ENCODE assay signal across 8 mouse cellular contexts in genomic region chr1:149960734-149961424, GRCm38 (mm10). TPM values are rescaled to one million over a fixed set of nuclear protein-coding genes. Genes with fewer than 3 reads are reported as not detected.
A peak's percentile ranks its signal among the peaks of the same experiment; 100 is the strongest.
DNase-seq lines count a peak whose midpoint lies in the region; ATAC-seq and TF ChIP-seq lines count a peak whose summit lies in the region.

Gene Pla2g4a, minus strand, starts transcription at chr1:149961290.

- no peaks in the 10 kb centered on the region for H3K9me3 ChIP-seq in heart, embryonic 15.5 days (replicated peaks)
- H3K9me3 ChIP-seq in lung, postnatal 0 days (ENCODE audit: low read length): no peaks in the 10 kb centered on the region

- TF ChIP-seq CTCF in lung, postnatal 0 days (IDR thresholded peaks at IDR 0.05): no peak

- H3K27me3 ChIP-seq in heart, embryonic 15.5 days: no peaks in the 10 kb centered on the region
- no peaks in the 10 kb centered on the region for H3K27me3 ChIP-seq in lung, postnatal 0 days (replicated peaks; ENCODE audit: insufficient read depth, low read length)

- H3K36me3 ChIP-seq in heart, embryonic 15.5 days: no peaks in the 10 kb centered on the region
- H3K36me3 ChIP-seq in lung, postnatal 0 days (ENCODE audit: insufficient read depth, low read length): no peaks in the 10 kb centered on the region

- ATAC-seq in erythroid progenitor cell, adult 5-6 weeks (replicated peaks; ENCODE audit: low FRiP score, poor library complexity, severe bottlenecking): peak; percentile 88
- ATAC-seq in heart, embryonic 15.5 days (replicated peaks; ENCODE audit: insufficient number of reproducible peaks, insufficient read depth, low FRiP score, low read depth): no peak
- peak; percentile 92 for ATAC-seq in lung, postnatal 0 days

- WGBS in heart, embryonic 15.5 days: 9% methylated on average over 15 of the region's 15 CpGs
- WGBS in lung, postnatal 0 days: 7% methylated on average over 15 of the region's 15 CpGs

- no peak for TF ChIP-seq EP300 in lung, postnatal 0 days (IDR thresholded peaks at IDR 0.05)

- peak; percentile 14 to 34 for DNase-seq in left cerebral cortex, adult 18-20 months (ENCODE audit: low spot score in 2 of 2)
- DNase-seq in left cerebral cortex, adult 11 months (ENCODE audit: low spot score): no peak
- peak; percentile 60 for DNase-seq in kidney, postnatal 14 days
- DNase-seq in lung, postnatal 0 days (ENCODE audit: low spot score): peak; percentile 76
- DNase-seq in ovary, adult 18-20 months (ENCODE audit: low spot score): peak; percentile 35
- peak; percentile 33 for DNase-seq in thymus, postnatal 4 days

- peak within 1 kb of the TSS; percentile 78 for H3K27ac ChIP-seq in heart, embryonic 15.5 days
- peak within 1 kb of the TSS; percentile 76 for H3K27ac ChIP-seq in lung, postnatal 0 days (ENCODE audit: low read length)

- peak within 1 kb of the TSS; percentile 59 for H3K4me3 ChIP-seq in heart, embryonic 15.5 days
- H3K4me3 ChIP-seq in lung, postnatal 0 days (ENCODE audit: low read depth, low read length): peak within 1 kb of the TSS; percentile 53

- peaks cover 6% of the 10 kb centered on the region for H3K4me1 ChIP-seq in heart, embryonic 15.5 days (replicated peaks)
- H3K4me1 ChIP-seq in lung, postnatal 0 days (ENCODE audit: insufficient read depth, low read depth, low read length): no peaks in the 10 kb centered on the region

- H3K4me2 ChIP-seq in heart, embryonic 15.5 days: peak within 1 kb of the TSS; percentile 81
- H3K4me2 ChIP-seq in lung, postnatal 0 days (replicated peaks; ENCODE audit: low read depth, low read length): peak within 1 kb of the TSS; percentile 81

- H3K9ac ChIP-seq in heart, embryonic 15.5 days: peak within 1 kb of the TSS; percentile 61
- peak within 1 kb of the TSS; percentile 41; the same call in 1 of the 2 replicates for H3K9ac ChIP-seq in lung, postnatal 0 days (replicated peaks; ENCODE audit: low read depth)

RNA-seq across cellular contexts. Expression of gene Pla2g4a, which starts in this region (rescaled TPM):
- 1 to 10 TPM; 2.2 to 2.5 TPM for total RNA-seq in left cerebral cortex, adult 18-20 months (2021)
- 5.4 and 9.4 TPM in 2 replicates for total RNA-seq in erythroid progenitor cell, adult 5-6 weeks (2015; ENCODE audit: low replicate concordance)
- total RNA-seq in erythroid progenitor cell, adult 5-6 weeks (2017; ENCODE audit: low replicate concordance): 6.6 and 8.1 TPM in 2 replicates
- polyA plus RNA-seq in heart, embryonic 15.5 days (2015; fragmentation: Nextera tagmentation; extraction: Ambion mirVana): 4.5 and 7.7 TPM in 2 replicates
- polyA plus RNA-seq in lung, postnatal 0 days (2015; fragmentation: Nextera tagmentation; extraction: Ambion mirVana): 12.9 and 13.5 TPM in 2 replicates
